Mouse (Mus musculus) lung, postnatal 0 days (tissue): Measurements from ENCODE around the gene Fam207a.

Source experiments
- CTCF ChIP-seq: IDR thresholded peaks from 2 replicates; pipeline ENCODE4 v1.5.1; 2016; ENCODE audit warnings: antibody characterized with exemption, mild to moderate bottlenecking
- EP300 ChIP-seq: IDR thresholded peaks from 2 replicates; pipeline ENCODE4 v1.6.1; 2016; ENCODE audit warnings: antibody characterized with exemption, mild to moderate bottlenecking, control low read depth

DNA sequence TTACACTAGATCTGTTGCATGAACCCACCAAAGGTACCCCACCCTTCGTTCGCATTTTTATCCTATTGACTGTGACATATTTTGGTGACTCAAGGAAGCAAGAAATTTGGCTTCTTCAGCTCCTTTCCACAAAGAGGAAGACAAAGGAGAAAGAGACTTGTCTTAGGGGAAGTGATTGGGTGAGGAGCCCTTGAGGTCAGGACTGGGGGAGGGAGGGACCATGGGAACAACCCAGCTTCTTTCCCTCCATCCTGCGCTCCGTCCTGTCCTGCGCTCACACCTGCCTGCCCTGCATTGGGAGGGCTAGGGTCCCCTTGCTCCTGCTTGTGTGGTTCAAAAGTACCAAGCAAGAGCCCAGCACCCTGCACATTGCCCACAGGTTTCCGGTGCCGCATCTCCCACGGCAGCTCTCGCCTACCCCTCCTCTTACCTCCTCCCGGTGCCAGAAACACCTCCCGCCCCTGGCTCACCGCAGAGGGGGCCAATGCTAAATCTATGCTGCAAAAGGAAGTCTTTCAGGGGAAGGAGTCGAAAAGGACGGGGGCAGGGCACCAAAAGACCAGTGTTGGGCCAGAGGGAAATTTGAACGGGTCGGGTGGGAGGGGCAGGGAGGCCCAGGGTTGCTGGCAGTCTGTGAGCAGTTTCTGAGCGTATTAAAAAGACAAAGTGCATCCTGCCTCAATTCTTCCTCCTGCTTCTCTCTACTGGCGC, 6.6 kb upstream of the Fam207a start:
- TF ChIP-seq CTCF, result no peak
- no peak for TF ChIP-seq EP300
